Mouse (Mus musculus) MEL (cell line): Measurements from ENCODE around the gene Mrpl9. TPM values are rescaled to one million over a fixed set of nuclear protein-coding genes. Genes with fewer than 3 reads are reported as not detected.

ENCODE experiments used
- DNase-seq: peaks from one replicate; pipeline ENCODE4 v3.0.0; 2011; ENCODE audit warnings: low read depth, low spot score
- H3K27ac ChIP-seq: 2 replicates; pipeline ENCODE4 v1.5.1; 2012; ENCODE audit warnings: low read depth, mild to moderate bottlenecking, control low read depth, low read length, moderate library complexity; ENCODE audit not compliant: control insufficient read depth
- H3K27me3 ChIP-seq, 2 experiments: fragments of 150-350 bp in 1 of 2; sonication (generic) in 1 of 2; 2 replicates each; pipeline ENCODE4 v1.6.1; 2012; ENCODE audit warnings: low read length in 2 of 2, mild to moderate bottlenecking in 2 of 2, improper control_type of control experiment in 1 of 2, moderate library complexity in 1 of 2; ENCODE audit not compliant: insufficient read depth in 2 of 2, control insufficient read depth in 1 of 2
- H3K36me3 ChIP-seq, 2 experiments: 2 replicates each; pipeline ENCODE4 v1.6.1; 2012 to 2014; ENCODE audit warnings: low read length in 2 of 2, improper control_type of control experiment in 1 of 2, inconsistent platforms in 1 of 2, mild to moderate bottlenecking in 1 of 2; ENCODE audit not compliant: insufficient read depth in 2 of 2, control insufficient read depth in 1 of 2
- H3K4me1 ChIP-seq, 2 experiments: fragments of 150-350 bp in 1 of 2; sonication (generic) in 1 of 2; 2 replicates each; pipeline ENCODE4 v1.6.1; 2012; ENCODE audit warnings: low read length in 2 of 2, improper control_type of control experiment in 1 of 2, mild to moderate bottlenecking in 1 of 2; ENCODE audit not compliant: insufficient read depth in 2 of 2, control insufficient read depth in 1 of 2
- H3K4me3 ChIP-seq, 2 experiments: fragments of 150-350 bp in 1 of 2; sonication (generic) in 1 of 2; 2 replicates each; pipeline ENCODE4 v1.5.1; 2012; ENCODE audit warnings: low read depth in 2 of 2, low read length in 2 of 2, mild to moderate bottlenecking in 2 of 2, moderate library complexity in 2 of 2, control low read depth in 1 of 2, improper control_type of control experiment in 1 of 2; ENCODE audit not compliant: control insufficient read depth in 1 of 2, insufficient read depth in 1 of 2
- H3K79me2 ChIP-seq: 2 replicates; pipeline ENCODE4 v1.6.1; 2012; ENCODE audit warnings: mild to moderate bottlenecking, low read length, moderate library complexity; ENCODE audit not compliant: control insufficient read depth, poor library complexity, insufficient read depth
- H3K9ac ChIP-seq: 2 replicates; pipeline ENCODE4 v1.6.1; 2012; ENCODE audit warnings: low read depth, mild to moderate bottlenecking, control low read depth, low read length, moderate library complexity; ENCODE audit not compliant: control insufficient read depth, poor library complexity, severe bottlenecking
- H3K9me3 ChIP-seq: fragments of 150-350 bp; sonication (generic); replicated peaks from 2 replicates; pipeline ENCODE4 v1.6.1; 2012; ENCODE audit warnings: mild to moderate bottlenecking, low read length, improper control_type of control experiment, moderate library complexity; ENCODE audit not compliant: insufficient read depth
- BHLHE40 ChIP-seq: IDR thresholded peaks from 2 replicates; pipeline ENCODE4 v1.6.1; 2012; ENCODE audit warnings: low read depth, mild to moderate bottlenecking, inconsistent platforms, low read length, improper control_type of control experiment, borderline replicate concordance
- CHD2 ChIP-seq: IDR thresholded peaks from 2 replicates; pipeline ENCODE4 v1.6.1; 2011; ENCODE audit warnings: low read length, improper control_type of control experiment
- CTCF ChIP-seq, 3 experiments: IDR thresholded peaks in 2 of 3; conservative IDR thresholded peaks in 1 of 3; 2 replicates each; pipeline ENCODE4 v1.5.1; 2011 to 2012; ENCODE audit warnings: low read length in 3 of 3, low read depth in 2 of 3, mild to moderate bottlenecking in 2 of 3, improper control_type of control experiment in 1 of 3, inconsistent platforms in 1 of 3, mixed read lengths in 1 of 3, moderate library complexity in 1 of 3; ENCODE audit not compliant: control insufficient read depth in 1 of 3, insufficient read depth in 1 of 3, poor library complexity in 1 of 3, severe bottlenecking in 1 of 3
- ELF1 ChIP-seq: IDR thresholded peaks from 2 replicates; pipeline ENCODE4 v1.6.1; 2014; ENCODE audit warnings: low read depth, mild to moderate bottlenecking, inconsistent platforms, low read length, improper control_type of control experiment, moderate library complexity
- EP300 ChIP-seq, 2 experiments: IDR thresholded peaks; 2 replicates each; pipeline ENCODE4 v1.6.1; 2011; ENCODE audit warnings: improper control_type of control experiment in 2 of 2, low read length in 2 of 2, low read depth in 1 of 2, mild to moderate bottlenecking in 1 of 2
- GABPA ChIP-seq: IDR thresholded peaks from 2 replicates; pipeline ENCODE4 v1.6.1; 2012; ENCODE audit warnings: low read depth, mild to moderate bottlenecking, inconsistent platforms, low read length, improper control_type of control experiment, moderate library complexity
- HCFC1 ChIP-seq: IDR thresholded peaks from 2 replicates; pipeline ENCODE4 v1.6.1; 2012; ENCODE audit warnings: low read depth, mild to moderate bottlenecking, inconsistent platforms, low read length, improper control_type of control experiment, moderate library complexity
- KAT2A ChIP-seq: conservative IDR thresholded peaks from 2 replicates; pipeline ENCODE4 v1.6.1; 2012; ENCODE audit warnings: low read depth, low read length, improper control_type of control experiment, inconsistent platforms
- MAX ChIP-seq: IDR thresholded peaks from 2 replicates; pipeline ENCODE4 v1.6.1; 2011; ENCODE audit warnings: low read length, improper control_type of control experiment
- MAZ ChIP-seq: IDR thresholded peaks from 2 replicates; pipeline ENCODE4 v1.6.1; 2012; ENCODE audit warnings: low read depth, mild to moderate bottlenecking, inconsistent platforms, low read length, improper control_type of control experiment
- MEF2A ChIP-seq: IDR thresholded peaks from 2 replicates; pipeline ENCODE4 v1.6.1; 2014; ENCODE audit warnings: low read depth, mild to moderate bottlenecking, inconsistent platforms, low read length, improper control_type of control experiment; ENCODE audit not compliant: poor library complexity, insufficient replicate concordance, severe bottlenecking; ENCODE audit errors: extremely low read depth
- MXI1 ChIP-seq: IDR thresholded peaks from 2 replicates; pipeline ENCODE4 v1.6.1; 2011; ENCODE audit warnings: mild to moderate bottlenecking, low read depth, low read length, improper control_type of control experiment
- MYC ChIP-seq: IDR thresholded peaks from 2 replicates; pipeline ENCODE4 v1.6.1; 2011; ENCODE audit warnings: low read depth, mild to moderate bottlenecking, low read length, improper control_type of control experiment, moderate library complexity
- NRF1 ChIP-seq: IDR thresholded peaks from 2 replicates; pipeline ENCODE4 v1.6.1; 2014; ENCODE audit warnings: low read depth, mild to moderate bottlenecking, inconsistent platforms, low read length, improper control_type of control experiment, moderate library complexity; ENCODE audit not compliant: poor library complexity, insufficient read depth, severe bottlenecking
- POLR2AphosphoS5 ChIP-seq: IDR thresholded peaks from 2 replicates; pipeline ENCODE4 v1.6.1; 2012; ENCODE audit warnings: low read depth, borderline replicate concordance, mild to moderate bottlenecking, inconsistent platforms, low read length, moderate library complexity, mixed read lengths
- SIN3A ChIP-seq: IDR thresholded peaks from 2 replicates; pipeline ENCODE4 v1.6.1; 2012; ENCODE audit warnings: low read length, improper control_type of control experiment, inconsistent platforms
- SMC3 ChIP-seq: IDR thresholded peaks from 2 replicates; pipeline ENCODE4 v1.6.1; 2011; ENCODE audit warnings: low read depth, low read length, improper control_type of control experiment
- TCF12 ChIP-seq: IDR thresholded peaks from 2 replicates; pipeline ENCODE4 v1.6.1; 2014; ENCODE audit warnings: low read depth, mild to moderate bottlenecking, inconsistent platforms, low read length, improper control_type of control experiment, moderate library complexity
- ZC3H11A ChIP-seq: IDR thresholded peaks from 2 replicates; pipeline ENCODE4 v1.6.1; 2012; ENCODE audit warnings: low read depth, mild to moderate bottlenecking, inconsistent platforms, low read length, improper control_type of control experiment
- ZMIZ1 ChIP-seq: IDR thresholded peaks from 2 replicates; pipeline ENCODE4 v1.6.1; 2012; ENCODE audit warnings: low read depth, mild to moderate bottlenecking, inconsistent platforms, low read length, improper control_type of control experiment, moderate library complexity
- polyA plus RNA-seq, 2 experiments: library from polyadenylated mRNA; stranded (reverse) in 1 of 2; unstranded in 1 of 2; fragments of >175 nt in 1 of 2; fragments of >200 nt in 1 of 2; gene quantifications; 2 replicates each; pipeline versions ENCODE4 v1.2.1 to v1.2.4; 2012; ENCODE audit warnings: low replicate concordance in 2 of 2, low read depth in 1 of 2; ENCODE audit not compliant: insufficient read length in 2 of 2, insufficient read depth in 1 of 2, missing spikeins in 1 of 2
- total RNA-seq: library from RNA; depleted of rRNA; stranded (reverse); fragments of 300-350 nt; gene quantifications from 2 replicates; pipeline ENCODE4 v1.2.3, GENCODE M21; 2012

The Mrpl9 gene
- total and polyA plus RNA-seq, 3 experiments: 191 to 208 TPM; not detected in 1

- Histone ChIP-seq H3K4me1 (no peaks in the 10 kb centered on the region), H3K36me3 (no peaks in the 10 kb centered on the region), H3K27ac (no peak overlapping the region), H3K27me3 (peaks cover 15 to 16% of the 10 kb centered on the region in 2 experiments), H3K4me3 (no peak overlapping the region), H3K79me2 (no peaks in the 10 kb centered on the region), H3K9ac (no peak overlapping the region), H3K9me3 (no peaks in the 10 kb centered on the region)
- no peak for DNase-seq
- TF ChIP-seq ZMIZ1: no peak
- TF ChIP-seq GABPA: no peak
- no peak for TF ChIP-seq EP300 (IDR thresholded peaks at IDR 0.05; ENCODE audit: low read depth in 1 of 2, low read length in 2 of 2)
- TF ChIP-seq MAZ: no peak
- no peak for TF ChIP-seq HCFC1
- no peak for TF ChIP-seq ZC3H11A
- no peak for TF ChIP-seq SIN3A
- no peak for TF ChIP-seq MXI1
- TF ChIP-seq CTCF (IDR thresholded peaks at IDR 0.05 in 2 of 3, conservative IDR thresholded peaks at IDR 0.05 in 1 of 3; ENCODE audit: control insufficient read depth in 1 of 3, insufficient read depth in 1 of 3, low read depth in 2 of 3, low read length in 3 of 3, poor library complexity in 1 of 3, severe bottlenecking in 1 of 3): no peak
- no peak for TF ChIP-seq CHD2
- no peak for TF ChIP-seq ELF1
- no peak for TF ChIP-seq NRF1
- TF ChIP-seq TCF12: no peak
- TF ChIP-seq MEF2A: no peak
- TF ChIP-seq SMC3: no peak
- no peak for TF ChIP-seq KAT2A
- no peak for TF ChIP-seq BHLHE40
- TF ChIP-seq MYC: no peak
Observed at GRCm38 (mm10) chr3:94396336-94396735, 46.8 kb upstream of the Mrpl9 start.

GRCm38 (mm10) chr3:94396851-94397250, 46.3 kb upstream of the Mrpl9 start:
- no peaks in the 10 kb centered on the region for H3K9me3 ChIP-seq
- no peaks in the 10 kb centered on the region for H3K36me3 ChIP-seq
- no peak overlapping the region for H3K9ac ChIP-seq
- H3K27ac ChIP-seq: no peak overlapping the region
- H3K4me3 ChIP-seq: no peak overlapping the region
- H3K27me3 ChIP-seq: peaks cover 15 to 18% of the 10 kb centered on the region in 2 experiments
- no peaks in the 10 kb centered on the region for H3K79me2 ChIP-seq
- H3K4me1 ChIP-seq: no peaks in the 10 kb centered on the region
- no peak for DNase-seq
- no peak for TF ChIP-seq POLR2AphosphoS5
- no peak for TF ChIP-seq MAX
